Mouse (Mus musculus) cerebellum, adult 2 months (tissue): ENCODE data around the gene Hdac7. TPM values are rescaled to one million over a fixed set of nuclear protein-coding genes. Genes with fewer than 3 reads are reported as not detected.
A peak's percentile ranks its signal among the peaks of the same experiment; 100 is the strongest.

Source experiments
- DNase-seq, 2 experiments: peaks; one replicate each; pipeline ENCODE4 v3.0.0; 2021
- H3K27ac ChIP-seq: fragments of 200-500 bp; 2 replicates; pipeline ENCODE4 v1.5.1; 2012; ENCODE audit warnings: low read length, control low read depth, inconsistent platforms; ENCODE audit not compliant: insufficient read depth
- H3K27me3 ChIP-seq: fragments of 200-500 bp; 2 replicates; pipeline ENCODE4 v1.6.1; 2012; ENCODE audit warnings: inconsistent platforms, mild to moderate bottlenecking, low read length, moderate library complexity; ENCODE audit not compliant: control insufficient read depth, insufficient read depth
- H3K4me1 ChIP-seq: fragments of 200-500 bp; 2 replicates; pipeline ENCODE4 v1.6.1; 2011; ENCODE audit warnings: low read length; ENCODE audit not compliant: control insufficient read depth, insufficient read depth
- H3K4me3 ChIP-seq: fragments of 200-500 bp; replicated peaks from 2 replicates; pipeline ENCODE3; 2011; ENCODE audit warnings: mild to moderate bottlenecking, low read depth, low read length, control low read depth; ENCODE audit not compliant: insufficient read depth
- CTCF ChIP-seq: fragments of 200-500 bp; IDR thresholded peaks from 2 replicates; pipeline ENCODE4 v1.5.1; 2011; ENCODE audit warnings: low read depth, mild to moderate bottlenecking, control low read depth, low read length, moderate library complexity, borderline replicate concordance; ENCODE audit not compliant: insufficient read depth
- POLR2A ChIP-seq: fragments of 200-500 bp; IDR thresholded peaks from 2 replicates; pipeline ENCODE4 v1.6.1; 2011; ENCODE audit warnings: low read length, control low read depth, borderline replicate concordance; ENCODE audit not compliant: insufficient read depth
- WGBS: fragments of 180-500 bp; shearing (Covaris S2); methylation state at CpG from one replicate; pipeline ENCODE4 v1.1.7; 2018; 5-methylcytosine and 5-hydroxymethylcytosine counted together
- polyA plus RNA-seq: library from polyadenylated mRNA; depleted of rRNA; stranded (reverse); fragments of >200 nt; gene quantifications from 2 replicates; pipeline ENCODE4 v1.2.3, GENCODE M21; 2012

Gene Hdac7
- polyA plus RNA-seq, 1 experiment: 40.9 TPM

GRCm38 (mm10) chr15:97836153-97836893, 8.0 kb downstream of the Hdac7 start:
- Histone ChIP-seq H3K27me3 (no peaks in the 10 kb centered on the region), H3K4me1 (peaks cover 12% of the 10 kb centered on the region), H3K4me3 (no peak overlapping the region), H3K27ac (no peak overlapping the region)
- no peak for DNase-seq
- TF ChIP-seq CTCF (no peak), POLR2A (no peak)
- 73% methylated on average over 17 of the region's 17 CpGs for WGBS

- no peaks in the 10 kb centered on the region for H3K27me3 ChIP-seq
- no peak overlapping the region for H3K4me3 ChIP-seq
- 83% methylated on average over 9 of the region's 9 CpGs for WGBS
- H3K4me1 ChIP-seq: peaks cover 3% of the 10 kb centered on the region; the same call in 1 of the 2 replicates
- no peak for DNase-seq
- TF ChIP-seq POLR2A: no peak
- TF ChIP-seq CTCF: no peak
- H3K27ac ChIP-seq: no peak overlapping the region
Measured at GRCm38 (mm10) chr15:97832764-97833479, 11.4 kb downstream of the Hdac7 start.

- TF ChIP-seq POLR2A (no peak), CTCF (no peak)
- Histone ChIP-seq H3K4me3 (peak overlapping the region; percentile 65), H3K27me3 (no peaks in the 10 kb centered on the region), H3K4me1 (no peaks in the 10 kb centered on the region; the same call in 1 of the 2 replicates), H3K27ac (peak overlapping the region; percentile 63)
- no peak for DNase-seq
- 22% methylated on average over 10 of the region's 10 CpGs for WGBS
Measured at GRCm38 (mm10) chr15:97831987-97832640, 12.2 kb downstream of the Hdac7 start.

GRCm38 (mm10) chr15:97831242-97831986, 12.9 kb downstream of the Hdac7 start:
- TF ChIP-seq CTCF (no peak), POLR2A (peak; percentile 3; the same call in 1 of the 2 replicates)
- Histone ChIP-seq H3K4me3 (peak overlapping the region; percentile 65), H3K27ac (peak overlapping the region; percentile 63), H3K4me1 (no peaks in the 10 kb centered on the region; the same call in 1 of the 2 replicates), H3K27me3 (no peaks in the 10 kb centered on the region)
- under 1% methylated on average over 75 of the region's 84 CpGs for WGBS
- DNase-seq: peak; percentile 71 to 79

GRCm38 (mm10) chr15:97830788-97831241, 13.5 kb downstream of the Hdac7 start:
- DNase-seq: peak; percentile 58 to 72
- H3K4me1 ChIP-seq: no peaks in the 10 kb centered on the region; the same call in 1 of the 2 replicates
- H3K4me3 ChIP-seq: peak overlapping the region; percentile 65
- under 1% methylated on average over 39 of the region's 39 CpGs for WGBS
- H3K27ac ChIP-seq: peak overlapping the region; percentile 21; the same call in 1 of the 2 replicates
- no peaks in the 10 kb centered on the region for H3K27me3 ChIP-seq
- TF ChIP-seq CTCF: no peak
- TF ChIP-seq POLR2A: peak; percentile 16; the same call in 1 of the 2 replicates

- peaks cover 4% of the 10 kb centered on the region for H3K4me1 ChIP-seq
- no peak for TF ChIP-seq POLR2A
- TF ChIP-seq CTCF: no peak
- WGBS: 22% methylated on average over 12 of the region's 12 CpGs
Measured at GRCm38 (mm10) chr15:97830253-97830787, 14.0 kb downstream of the Hdac7 start.

GRCm38 (mm10) chr15:97829432-97829831, 14.9 kb downstream of the Hdac7 start:
- Histone ChIP-seq H3K4me3 (no peak overlapping the region), H3K4me1 (peaks cover 13% of the 10 kb centered on the region), H3K27ac (no peak overlapping the region), H3K27me3 (no peaks in the 10 kb centered on the region)
- WGBS: 68% methylated on average over 2 of the region's 2 CpGs
- no peak for TF ChIP-seq POLR2A
- no peak for DNase-seq

More at GRCm38 (mm10) chr15:97830253-97830787, 14.0 kb downstream of the Hdac7 start:
- no peak for DNase-seq
- Histone ChIP-seq H3K4me3 (peak overlapping the region; percentile 65), H3K27me3 (no peaks in the 10 kb centered on the region), H3K27ac (peak overlapping the region; percentile 21; the same call in 1 of the 2 replicates)
